Mouse (Mus musculus): Measurements from ENCODE around the gene Cacna1a. TPM values are rescaled to one million over a fixed set of nuclear protein-coding genes. Genes with fewer than 3 reads are reported as not detected.

Gene Cacna1a
- polyA plus RNA-seq, 1 experiment from 2014 or later = 6.7 TPM

GRCm38 (mm10) chr8:84585311-84585710 lies 197.1 kb downstream of the Cacna1a start:
- Histone ChIP-seq H3K27ac (ENCODE audit: low read length) (no peak overlapping the region), H3K27me3 (ENCODE audit: control insufficient read depth, insufficient read depth, low read length) (no peaks in the 10 kb centered on the region), H3K4me1 (ENCODE audit: control insufficient read depth, insufficient read depth, low read length) (no peaks in the 10 kb centered on the region), H3K9ac (replicated peaks; ENCODE audit: low read depth, low read length) (no peak overlapping the region), H3K4me2 (replicated peaks; ENCODE audit: low read depth, low read length) (no peak overlapping the region), H3K4me3 (ENCODE audit: low read depth, low read length) (no peak overlapping the region), H3K9me3 (ENCODE audit: control insufficient read depth, low read depth, low read length) (no peaks in the 10 kb centered on the region), H3K36me3 (ENCODE audit: control insufficient read depth, insufficient read depth, low read length) (no peaks in the 10 kb centered on the region)
- no peak for ATAC-seq (ENCODE audit: insufficient number of reproducible peaks, insufficient read depth, low FRiP score, low read depth)
- 15% methylated on average over 1 of the region's 1 CpGs for WGBS

GRCm38 (mm10) chr8:84586221-84586620 lies 198.0 kb downstream of the Cacna1a start:
- no peak for ATAC-seq (ENCODE audit: insufficient number of reproducible peaks, insufficient read depth, low FRiP score, low read depth)
- H3K27ac ChIP-seq (ENCODE audit: low read length) = no peak overlapping the region
- no peaks in the 10 kb centered on the region for H3K27me3 ChIP-seq (ENCODE audit: control insufficient read depth, insufficient read depth, low read length)
- no peaks in the 10 kb centered on the region for H3K4me1 ChIP-seq (ENCODE audit: control insufficient read depth, insufficient read depth, low read length)
- H3K4me3 ChIP-seq (ENCODE audit: low read depth, low read length) = no peak overlapping the region
- no peaks in the 10 kb centered on the region for H3K36me3 ChIP-seq (ENCODE audit: control insufficient read depth, insufficient read depth, low read length)
- no peak overlapping the region for H3K4me2 ChIP-seq (replicated peaks; ENCODE audit: low read depth, low read length)
- no peaks in the 10 kb centered on the region for H3K9me3 ChIP-seq (ENCODE audit: control insufficient read depth, low read depth, low read length)
- 62% methylated on average over 2 of the region's 2 CpGs for WGBS
- no peak overlapping the region for H3K9ac ChIP-seq (replicated peaks; ENCODE audit: low read depth, low read length)

- H3K4me1 ChIP-seq (ENCODE audit: control insufficient read depth, insufficient read depth, low read length) = no peaks in the 10 kb centered on the region
- WGBS = 72% methylated on average over 11 of the region's 11 CpGs
- H3K9ac ChIP-seq (replicated peaks; ENCODE audit: low read depth, low read length) = no peak overlapping the region
- H3K4me2 ChIP-seq (replicated peaks; ENCODE audit: low read depth, low read length) = no peak overlapping the region
- H3K27me3 ChIP-seq (ENCODE audit: control insufficient read depth, insufficient read depth, low read length) = no peaks in the 10 kb centered on the region
- no peaks in the 10 kb centered on the region for H3K36me3 ChIP-seq (ENCODE audit: control insufficient read depth, insufficient read depth, low read length)
- ATAC-seq (ENCODE audit: insufficient number of reproducible peaks, insufficient read depth, low FRiP score, low read depth) = no peak
- no peaks in the 10 kb centered on the region for H3K9me3 ChIP-seq (ENCODE audit: control insufficient read depth, low read depth, low read length)
- H3K27ac ChIP-seq (ENCODE audit: low read length) = no peak overlapping the region
- no peak overlapping the region for H3K4me3 ChIP-seq (ENCODE audit: low read depth, low read length)
These were observed 200.3 kb downstream of the Cacna1a start for GRCm38 (mm10) chr8:84588498-84588897.

- Histone ChIP-seq H3K9me3 (ENCODE audit: control insufficient read depth, low read depth, low read length) (no peaks in the 10 kb centered on the region), H3K27me3 (ENCODE audit: control insufficient read depth, insufficient read depth, low read length) (no peaks in the 10 kb centered on the region), H3K36me3 (ENCODE audit: control insufficient read depth, insufficient read depth, low read length) (no peaks in the 10 kb centered on the region), H3K4me3 (ENCODE audit: low read depth, low read length) (no peak overlapping the region), H3K4me1 (ENCODE audit: control insufficient read depth, insufficient read depth, low read length) (no peaks in the 10 kb centered on the region), H3K9ac (replicated peaks; ENCODE audit: low read depth, low read length) (no peak overlapping the region), H3K27ac (ENCODE audit: low read length) (no peak overlapping the region), H3K4me2 (replicated peaks; ENCODE audit: low read depth, low read length) (no peak overlapping the region)
- WGBS = 17% methylated on average over 15 of the region's 15 CpGs
- ATAC-seq (ENCODE audit: insufficient number of reproducible peaks, insufficient read depth, low FRiP score, low read depth) = 0 out of 2 replicates have a peak, but pooled peaks have one; percentile 20
These were observed 203.9 kb downstream of the Cacna1a start for GRCm38 (mm10) chr8:84592015-84592662.

GRCm38 (mm10) chr8:84593143-84593542 lies 204.9 kb downstream of the Cacna1a start:
- Histone ChIP-seq H3K4me1 (ENCODE audit: control insufficient read depth, insufficient read depth, low read length) (no peaks in the 10 kb centered on the region), H3K36me3 (ENCODE audit: control insufficient read depth, insufficient read depth, low read length) (no peaks in the 10 kb centered on the region), H3K9ac (replicated peaks; ENCODE audit: low read depth, low read length) (no peak overlapping the region), H3K27me3 (ENCODE audit: control insufficient read depth, insufficient read depth, low read length) (no peaks in the 10 kb centered on the region), H3K9me3 (ENCODE audit: control insufficient read depth, low read depth, low read length) (no peaks in the 10 kb centered on the region), H3K27ac (ENCODE audit: low read length) (no peak overlapping the region), H3K4me2 (replicated peaks; ENCODE audit: low read depth, low read length) (no peak overlapping the region), H3K4me3 (ENCODE audit: low read depth, low read length) (no peak overlapping the region)
- ATAC-seq (ENCODE audit: insufficient number of reproducible peaks, insufficient read depth, low FRiP score, low read depth) = no peak
- 23% methylated on average over 1 of the region's 1 CpGs for WGBS

- Histone ChIP-seq H3K4me3 (ENCODE audit: low read depth, low read length) (no peak overlapping the region), H3K9me3 (ENCODE audit: control insufficient read depth, low read depth, low read length) (no peaks in the 10 kb centered on the region), H3K36me3 (ENCODE audit: control insufficient read depth, insufficient read depth, low read length) (no peaks in the 10 kb centered on the region), H3K4me1 (ENCODE audit: control insufficient read depth, insufficient read depth, low read length) (no peaks in the 10 kb centered on the region), H3K9ac (replicated peaks; ENCODE audit: low read depth, low read length) (no peak overlapping the region), H3K27ac (ENCODE audit: low read length) (no peak overlapping the region), H3K4me2 (replicated peaks; ENCODE audit: low read depth, low read length) (no peak overlapping the region), H3K27me3 (ENCODE audit: control insufficient read depth, insufficient read depth, low read length) (no peaks in the 10 kb centered on the region)
- WGBS = 65% methylated on average over 9 of the region's 9 CpGs
- ATAC-seq (ENCODE audit: insufficient number of reproducible peaks, insufficient read depth, low FRiP score, low read depth) = no peak
These were observed 206.0 kb downstream of the Cacna1a start for GRCm38 (mm10) chr8:84594099-84594780.

- H3K9me3 ChIP-seq (ENCODE audit: control insufficient read depth, low read depth, low read length) = no peaks in the 10 kb centered on the region
- 22% methylated on average over 9 of the region's 9 CpGs for WGBS
- no peak overlapping the region for H3K4me2 ChIP-seq (replicated peaks; ENCODE audit: low read depth, low read length)
- no peak overlapping the region for H3K4me3 ChIP-seq (ENCODE audit: low read depth, low read length)
- peaks cover 6% of the 10 kb centered on the region; the same call in 1 of the 2 replicates for H3K4me1 ChIP-seq (ENCODE audit: control insufficient read depth, insufficient read depth, low read length)
- ATAC-seq (ENCODE audit: insufficient number of reproducible peaks, insufficient read depth, low FRiP score, low read depth) = no peak
- H3K27ac ChIP-seq (ENCODE audit: low read length) = no peak overlapping the region
- no peak overlapping the region for H3K9ac ChIP-seq (replicated peaks; ENCODE audit: low read depth, low read length)
- no peaks in the 10 kb centered on the region for H3K27me3 ChIP-seq (ENCODE audit: control insufficient read depth, insufficient read depth, low read length)
- H3K36me3 ChIP-seq (ENCODE audit: control insufficient read depth, insufficient read depth, low read length) = no peaks in the 10 kb centered on the region
These were observed 207.4 kb downstream of the Cacna1a start for GRCm38 (mm10) chr8:84595648-84596047.

GRCm38 (mm10) chr8:84599401-84599800 lies 211.2 kb downstream of the Cacna1a start:
- no peak overlapping the region for H3K9ac ChIP-seq (replicated peaks; ENCODE audit: low read depth, low read length)
- peaks cover 18% of the 10 kb centered on the region; the same call in 1 of the 2 replicates for H3K4me1 ChIP-seq (ENCODE audit: control insufficient read depth, insufficient read depth, low read length)
- 90% methylated on average over 1 of the region's 1 CpGs for WGBS
- ATAC-seq (ENCODE audit: insufficient number of reproducible peaks, insufficient read depth, low FRiP score, low read depth) = no peak
- H3K27ac ChIP-seq (ENCODE audit: low read length) = no peak overlapping the region
- H3K4me2 ChIP-seq (replicated peaks; ENCODE audit: low read depth, low read length) = no peak overlapping the region
- no peaks in the 10 kb centered on the region for H3K9me3 ChIP-seq (ENCODE audit: control insufficient read depth, low read depth, low read length)
- H3K36me3 ChIP-seq (ENCODE audit: control insufficient read depth, insufficient read depth, low read length) = no peaks in the 10 kb centered on the region
- H3K27me3 ChIP-seq (ENCODE audit: control insufficient read depth, insufficient read depth, low read length) = no peaks in the 10 kb centered on the region
- no peak overlapping the region for H3K4me3 ChIP-seq (ENCODE audit: low read depth, low read length)
